Comparison of ENCODE assay signal across 9 mouse cellular contexts in genomic region chrX:158043844-158044140, GRCm38 (mm10). TPM values are rescaled to one million over a fixed set of nuclear protein-coding genes. Genes with fewer than 3 reads are reported as not detected.
A peak's percentile ranks its signal among the peaks of the same experiment; 100 is the strongest.
DNase-seq lines count a peak whose midpoint lies in the region; ATAC-seq lines count a peak whose summit lies in the region.
"Had no signal": no experiment of that assay in that cellular context is flagged by ENCODE, and none has a peak within 500 bp of the region (broad histone marks: within the 10 kb centered on the region; RNA-seq: fewer than 3 reads in every experiment).

No protein-coding gene starts in this region.

- H3K36me3 ChIP-seq in heart, embryonic 15.5 days: no peaks in the 10 kb centered on the region
- H3K36me3 ChIP-seq in forebrain, embryonic 15.5 days: no peaks in the 10 kb centered on the region
- H3K36me3 ChIP-seq in liver, embryonic 16.5 days (ENCODE audit: control insufficient read depth, insufficient read depth): no peaks in the 10 kb centered on the region

- H3K9ac ChIP-seq in heart, embryonic 15.5 days: peak overlapping the region; percentile 46
- peak overlapping the region; percentile 76 for H3K9ac ChIP-seq in forebrain, embryonic 15.5 days (replicated peaks)
- no peak overlapping the region for H3K9ac ChIP-seq in liver, embryonic 16.5 days (ENCODE audit: low read depth, low read length)

- no peak overlapping the region for H3K27ac ChIP-seq in heart, embryonic 15.5 days
- H3K27ac ChIP-seq in forebrain, embryonic 15.5 days (replicated peaks): peak overlapping the region; percentile 83
- H3K27ac ChIP-seq in liver, embryonic 16.5 days (ENCODE audit: low read length): no peak overlapping the region

- H3K4me2 ChIP-seq in heart, embryonic 15.5 days: peak overlapping the region; percentile 90
- peak overlapping the region; percentile 56 for H3K4me2 ChIP-seq in forebrain, embryonic 15.5 days (replicated peaks)
- peak overlapping the region; percentile 54 for H3K4me2 ChIP-seq in liver, embryonic 16.5 days (ENCODE audit: low read depth, low read length)

- intact Hi-C loops in heart, postnatal 10 days (cut with DNase I): loop anchor here (10.0 kb wide), 1 partner anchor 881 kb away; no protein-coding TSS in a partner anchor

- H3K27me3 ChIP-seq in heart, embryonic 15.5 days: 0 out of 2 replicates have a peak, but pooled peaks cover 2% of the 10 kb centered on the region
- no peaks in the 10 kb centered on the region for H3K27me3 ChIP-seq in forebrain, embryonic 15.5 days
- peaks cover 22% of the 10 kb centered on the region for H3K27me3 ChIP-seq in liver, embryonic 16.5 days (ENCODE audit: control insufficient read depth, insufficient read depth, low read depth, low read length)

- 11% methylated on average over 13 of the region's 13 CpGs for WGBS in heart, embryonic 15.5 days
- WGBS in forebrain, embryonic 15.5 days: 32% methylated on average over 13 of the region's 13 CpGs
- 14% methylated on average over 13 of the region's 13 CpGs for WGBS in liver, embryonic 16.5 days (ENCODE audit: insufficient replicate concordance)

- H3K9me3 ChIP-seq in heart, embryonic 15.5 days (replicated peaks): no peaks in the 10 kb centered on the region
- H3K9me3 ChIP-seq in forebrain, embryonic 15.5 days: no peaks in the 10 kb centered on the region
- H3K9me3 ChIP-seq in liver, embryonic 16.5 days (replicated peaks; ENCODE audit: control insufficient read depth, low read length): no peaks in the 10 kb centered on the region

- peak overlapping the region; percentile 63 for H3K4me3 ChIP-seq in heart, embryonic 15.5 days
- H3K4me3 ChIP-seq in forebrain, embryonic 15.5 days: peak overlapping the region; percentile 74
- peak overlapping the region; percentile 48 for H3K4me3 ChIP-seq in liver, embryonic 16.5 days (ENCODE audit: low read depth, low read length)

- no peak for ATAC-seq in heart, embryonic 15.5 days (replicated peaks; ENCODE audit: insufficient number of reproducible peaks, insufficient read depth, low FRiP score, low read depth)
- ATAC-seq in forebrain, embryonic 15.5 days (replicated peaks): no peak
- no peak for ATAC-seq in liver, embryonic 16.5 days (ENCODE audit: low read depth)

- H3K4me1 ChIP-seq in heart, embryonic 15.5 days (replicated peaks): no peaks in the 10 kb centered on the region
- no peaks in the 10 kb centered on the region for H3K4me1 ChIP-seq in forebrain, embryonic 15.5 days
- no peaks in the 10 kb centered on the region for H3K4me1 ChIP-seq in liver, embryonic 16.5 days (ENCODE audit: control insufficient read depth, low read depth, low read length)

- DNase-seq in heart, postnatal 10 days: no peak
- peak; percentile 65 for DNase-seq in brain, adult 2 months (ENCODE audit: low read depth, low spot score)
- no peak for DNase-seq in Muller cell, postnatal 12 days (ENCODE audit: inconsistent ontology term)
- no peak for DNase-seq in adrenal gland, postnatal 10 days
- DNase-seq in cerebellum, adult 11-12 months: no peak

RNA-seq across cellular contexts. Expression of gene Cnksr2, which starts 0.7 kb away (rescaled TPM):
- 0.15 and 0.76 TPM in 2 replicates for polyA plus RNA-seq in heart, embryonic 15.5 days (2015; fragmentation: Nextera tagmentation; extraction: Ambion mirVana)
- under 1 TPM in 1 of 2 experiments, not detected in 1; 0.05 TPM for total RNA-seq in heart, postnatal 10 days (2021)
- polyA plus RNA-seq in forebrain, embryonic 15.5 days (2015; fragmentation: Nextera tagmentation; extraction: Ambion mirVana): 12.0 and 12.1 TPM in 2 replicates
- polyA plus RNA-seq in liver, embryonic 16.5 days (2015; fragmentation: Nextera tagmentation; extraction: Ambion mirVana): not detected in 2 replicates
- total RNA-seq in adrenal gland, postnatal 10 days (2021): 1 to 10 TPM; 4.5 to 6.6 TPM
- total RNA-seq: MEL had no signal
